Mouse (Mus musculus): ENCODE data around the gene Psmb6. TPM values are rescaled to one million over a fixed set of nuclear protein-coding genes. Genes with fewer than 3 reads are reported as not detected.

The Psmb6 gene
- total RNA-seq, 1 experiment: 612 TPM

DNA sequence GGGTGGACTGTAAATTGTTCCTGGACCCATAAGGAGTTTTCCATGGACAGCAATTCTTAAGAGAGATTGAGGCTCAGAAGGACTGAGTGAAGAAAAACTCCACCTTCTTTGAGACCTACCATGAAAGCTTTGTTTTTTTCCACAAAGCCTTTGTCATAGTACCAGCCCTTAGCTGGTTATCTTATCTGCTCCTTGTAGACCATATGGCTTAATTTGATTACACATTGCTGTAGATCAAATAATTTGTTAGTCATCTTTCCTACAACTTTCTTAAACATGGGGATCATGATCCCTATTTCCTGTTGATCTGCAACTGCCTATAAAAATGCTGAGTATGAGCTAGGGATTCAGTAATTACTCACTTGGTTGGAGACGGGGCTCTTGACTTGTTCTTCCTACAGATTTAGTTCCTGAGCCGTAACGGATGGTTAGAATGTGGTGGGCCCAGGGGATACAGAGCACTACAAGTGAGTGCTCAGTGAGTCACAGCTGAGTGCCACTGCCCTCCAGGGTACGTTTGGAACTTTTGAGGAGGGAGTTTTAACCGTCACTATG lies 47.3 kb downstream of the Psmb6 start:
- Histone ChIP-seq H3K27ac (ENCODE audit: insufficient read depth, low read depth, low read length, poor library complexity, severe bottlenecking) (no peak overlapping the region), H3K4me1 (ENCODE audit: control insufficient read depth in 2 of 2, insufficient read depth in 2 of 2, low read length in 2 of 2, poor library complexity in 1 of 2) (peaks cover 7 to 22% of the 10 kb centered on the region in 2 experiments), H3K36me3 (ENCODE audit: control insufficient read depth, insufficient read depth, low read length, poor library complexity, severe bottlenecking) (no peaks in the 10 kb centered on the region), H3K9ac (ENCODE audit: insufficient read depth, low read depth, low read length, poor library complexity, severe bottlenecking) (no peak overlapping the region), H3K4me3 (ENCODE audit: insufficient read depth in 1 of 2, low read depth in 1 of 2, low read length in 2 of 2, poor library complexity in 1 of 2, severe bottlenecking in 1 of 2) (no peak overlapping the region), H3K9me3 (ENCODE audit: control insufficient read depth, insufficient read depth, low read depth, low read length) (no peaks in the 10 kb centered on the region)
- DNase-seq (ENCODE audit: low read depth, low spot score): no peak
- TF ChIP-seq ZC3H11A (IDR thresholded peaks at IDR 0.05; ENCODE audit: borderline replicate concordance, low read depth, low read length): no peak
- TF ChIP-seq HCFC1 (IDR thresholded peaks at IDR 0.05; ENCODE audit: borderline replicate concordance, insufficient read depth, low read length): no peak
- no peak for TF ChIP-seq CHD2 (IDR thresholded peaks at IDR 0.05; ENCODE audit: low read depth, low read length)
- in situ Hi-C loops (cut with MboI; ENCODE audit: low sequenced_read_pairs in 2 of 2, unreplicated experiment in 2 of 2): no loop called here

DNA sequence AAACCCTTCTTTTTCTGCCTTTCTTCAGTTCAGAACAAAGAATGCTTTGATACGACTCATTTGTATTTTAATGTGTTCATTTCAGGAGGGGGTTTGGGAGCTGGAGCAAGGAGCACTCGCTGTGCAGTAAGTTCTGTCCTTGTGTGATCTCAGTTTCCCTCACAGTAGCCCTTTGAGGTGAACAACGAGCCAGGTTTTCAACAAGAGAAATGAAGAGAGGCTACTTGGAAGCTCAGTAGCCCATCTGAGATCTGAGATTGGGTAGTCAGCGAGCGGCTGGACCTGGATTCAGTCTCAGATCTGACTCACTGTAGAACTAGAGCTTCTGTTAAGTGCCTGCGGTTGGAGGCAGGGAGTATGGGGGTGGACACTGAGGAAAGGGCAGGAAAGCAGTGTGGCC lies 48.7 kb downstream of the Psmb6 start:
- no peak overlapping the region for H3K9ac ChIP-seq (ENCODE audit: insufficient read depth, low read depth, low read length, poor library complexity, severe bottlenecking)
- in situ Hi-C loops (cut with MboI; ENCODE audit: low sequenced_read_pairs in 2 of 2, unreplicated experiment in 2 of 2): no loop called here
- H3K4me3 ChIP-seq (ENCODE audit: insufficient read depth in 1 of 2, low read depth in 1 of 2, low read length in 2 of 2, poor library complexity in 1 of 2, severe bottlenecking in 1 of 2): no peak overlapping the region
- no peak for DNase-seq (ENCODE audit: low read depth, low spot score)
- no peak overlapping the region for H3K27ac ChIP-seq (ENCODE audit: insufficient read depth, low read depth, low read length, poor library complexity, severe bottlenecking)
- peaks cover 12 to 28% of the 10 kb centered on the region in 2 experiments for H3K4me1 ChIP-seq (ENCODE audit: control insufficient read depth in 2 of 2, insufficient read depth in 2 of 2, low read length in 2 of 2, poor library complexity in 1 of 2)
- TF ChIP-seq MAFK (IDR thresholded peaks at IDR 0.05; ENCODE audit: insufficient read depth, low read depth, low read length): no peak
- TF ChIP-seq CHD2 (IDR thresholded peaks at IDR 0.05; ENCODE audit: low read depth, low read length): no peak
- TF ChIP-seq HCFC1 (IDR thresholded peaks at IDR 0.05; ENCODE audit: borderline replicate concordance, insufficient read depth, low read length): no peak
- no peak for TF ChIP-seq ZC3H11A (IDR thresholded peaks at IDR 0.05; ENCODE audit: borderline replicate concordance, low read depth, low read length)
- TF ChIP-seq ZNF384 (IDR thresholded peaks at IDR 0.05; ENCODE audit: low read depth, low read length): no peak
- no peaks in the 10 kb centered on the region; the same call in 1 of the 2 replicates for H3K36me3 ChIP-seq (ENCODE audit: control insufficient read depth, insufficient read depth, low read length, poor library complexity, severe bottlenecking)
- H3K9me3 ChIP-seq (ENCODE audit: control insufficient read depth, insufficient read depth, low read depth, low read length): no peaks in the 10 kb centered on the region

DNA sequence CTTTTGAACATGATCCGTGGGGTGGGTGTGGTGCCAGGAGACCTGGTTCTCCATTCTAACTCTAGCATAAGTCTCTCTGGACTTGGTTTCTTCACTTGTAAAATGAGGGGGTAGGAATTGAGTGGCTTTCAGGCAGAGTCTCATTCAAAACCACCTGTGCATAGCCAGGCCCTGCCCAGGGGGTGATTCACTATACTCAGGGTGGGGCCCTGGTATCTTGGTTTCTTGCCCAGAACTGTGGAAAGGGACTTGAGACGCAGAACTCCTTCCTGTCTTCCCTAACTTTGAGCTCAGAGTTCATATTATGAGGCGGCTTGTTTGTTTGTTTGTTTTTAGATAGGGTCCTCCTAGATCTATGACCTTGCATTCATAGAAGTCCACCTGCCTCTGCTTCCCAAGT lies 52.0 kb downstream of the Psmb6 start:
- Histone ChIP-seq H3K4me3 (ENCODE audit: insufficient read depth in 1 of 2, low read depth in 1 of 2, low read length in 2 of 2, poor library complexity in 1 of 2, severe bottlenecking in 1 of 2) (no peak overlapping the region), H3K9ac (ENCODE audit: insufficient read depth, low read depth, low read length, poor library complexity, severe bottlenecking) (no peak overlapping the region), H3K9me3 (ENCODE audit: control insufficient read depth, insufficient read depth, low read depth, low read length) (no peaks in the 10 kb centered on the region), H3K27ac (ENCODE audit: insufficient read depth, low read depth, low read length, poor library complexity, severe bottlenecking) (no peak overlapping the region), H3K4me1 (ENCODE audit: control insufficient read depth in 2 of 2, insufficient read depth in 2 of 2, low read length in 2 of 2, poor library complexity in 1 of 2) (peaks cover 12 to 34% of the 10 kb centered on the region in 2 experiments), H3K36me3 (ENCODE audit: control insufficient read depth, insufficient read depth, low read length, poor library complexity, severe bottlenecking) (peaks cover 3% of the 10 kb centered on the region; the same call in 1 of the 2 replicates)
- in situ Hi-C loops (cut with MboI; ENCODE audit: low sequenced_read_pairs in 2 of 2, unreplicated experiment in 2 of 2): no loop called here
- DNase-seq (ENCODE audit: low read depth, low spot score): no peak
- TF ChIP-seq ZNF384 (IDR thresholded peaks at IDR 0.05; ENCODE audit: low read depth, low read length): no peak
- TF ChIP-seq ZC3H11A (IDR thresholded peaks at IDR 0.05; ENCODE audit: borderline replicate concordance, low read depth, low read length): no peak
- no peak for TF ChIP-seq MAFK (IDR thresholded peaks at IDR 0.05; ENCODE audit: insufficient read depth, low read depth, low read length)
- no peak for TF ChIP-seq HCFC1 (IDR thresholded peaks at IDR 0.05; ENCODE audit: borderline replicate concordance, insufficient read depth, low read length)
- TF ChIP-seq CHD2 (IDR thresholded peaks at IDR 0.05; ENCODE audit: low read depth, low read length): no peak

Other genes with a start within 250 kb of the Psmb6 start
- gene Alox12e, start 202.7 kb upstream of the Psmb6 start, total RNA-seq (2012; rRNA removed): 0.16 and 0.27 TPM in 2 replicates
- gene Alox15, start 173.3 kb upstream of the Psmb6 start, total RNA-seq (2012; rRNA removed): 0.53 and 1.7 TPM in 2 replicates
- gene Pelp1, start 115.3 kb upstream of the Psmb6 start, total RNA-seq (2012; rRNA removed): 76.5 and 77.5 TPM in 2 replicates
- gene Arrb2, start 92.7 kb upstream of the Psmb6 start, total RNA-seq (2012; rRNA removed): 30.6 and 43.1 TPM in 2 replicates
- 29.1 and 31.2 TPM in 2 replicates for gene Med11, start 73.4 kb upstream of the Psmb6 start, total RNA-seq (2012; rRNA removed)
- gene Zmynd15, start 65.9 kb upstream of the Psmb6 start, total RNA-seq (2012; rRNA removed): 0.54 and 1.5 TPM in 2 replicates
- gene Cxcl16, start 65.4 kb upstream of the Psmb6 start, total RNA-seq (2012; rRNA removed): 2.9 and 6.6 TPM in 2 replicates
- gene Tm4sf5, start 20.1 kb upstream of the Psmb6 start, total RNA-seq (2012; rRNA removed): 3.8 and 4.6 TPM in 2 replicates
- gene Vmo1, start 10.8 kb upstream of the Psmb6 start, total RNA-seq (2012; rRNA removed): not detected in 2 replicates
- 0.42 and 0.54 TPM in 2 replicates for gene Gltpd2, start 6.2 kb upstream of the Psmb6 start, total RNA-seq (2012; rRNA removed)
- not detected in 2 replicates for gene Gm40193, start 7.6 kb downstream of the Psmb6 start, total RNA-seq (2012; rRNA removed)
- gene Pld2, start 14.7 kb downstream of the Psmb6 start, total RNA-seq (2012; rRNA removed): 4.4 and 6.3 TPM in 2 replicates
- 23.0 and 27.5 TPM in 2 replicates for gene Mink1, start 37.5 kb downstream of the Psmb6 start, total RNA-seq (2012; rRNA removed)
- 0.45 and 0.53 TPM in 2 replicates for gene 4930544D05Rik, start 90.5 kb downstream of the Psmb6 start, total RNA-seq (2012; rRNA removed)
- gene Chrne, start 93.8 kb downstream of the Psmb6 start, total RNA-seq (2012; rRNA removed): 1.2 TPM in 1 of 2 replicates, not detected in the other
- 0.45 and 0.85 TPM in 2 replicates for gene Gp1ba, start 113.8 kb downstream of the Psmb6 start, total RNA-seq (2012; rRNA removed)
- gene Rnf167, start 121.9 kb downstream of the Psmb6 start, total RNA-seq (2012; rRNA removed): 113 and 157 TPM in 2 replicates
- gene Slc25a11, start 122.1 kb downstream of the Psmb6 start, total RNA-seq (2012; rRNA removed): 84.5 and 97.4 TPM in 2 replicates
- 474 and 732 TPM in 2 replicates for gene Pfn1, start 129.3 kb downstream of the Psmb6 start, total RNA-seq (2012; rRNA removed)
- gene Eno3, start 131.8 kb downstream of the Psmb6 start, total RNA-seq (2012; rRNA removed): 21.1 and 31.7 TPM in 2 replicates
- gene Spag7, start 144.0 kb downstream of the Psmb6 start, total RNA-seq (2012; rRNA removed): 68.0 and 74.5 TPM in 2 replicates
- gene Camta2, start 162.7 kb downstream of the Psmb6 start, total RNA-seq (2012; rRNA removed): 3.9 and 5.6 TPM in 2 replicates
- 0.48 and 1.2 TPM in 2 replicates for gene Inca1, start 174.8 kb downstream of the Psmb6 start, total RNA-seq (2012; rRNA removed)
- gene Kif1c, start 175.2 kb downstream of the Psmb6 start, total RNA-seq (2012; rRNA removed): 25.3 and 29.2 TPM in 2 replicates
- gene Zfp3, start 238.8 kb downstream of the Psmb6 start, total RNA-seq (2012; rRNA removed): 1.4 and 2.1 TPM in 2 replicates

Measured in ES-E14 (cell line).